Mouse (Mus musculus) kidney, adult 18-20 months (tissue): ENCODE data around the gene Ankdd1b.

Source experiments
- DNase-seq: peaks from one replicate; pipeline ENCODE4 v3.0.0; 2021

The Ankdd1b gene

DNA sequence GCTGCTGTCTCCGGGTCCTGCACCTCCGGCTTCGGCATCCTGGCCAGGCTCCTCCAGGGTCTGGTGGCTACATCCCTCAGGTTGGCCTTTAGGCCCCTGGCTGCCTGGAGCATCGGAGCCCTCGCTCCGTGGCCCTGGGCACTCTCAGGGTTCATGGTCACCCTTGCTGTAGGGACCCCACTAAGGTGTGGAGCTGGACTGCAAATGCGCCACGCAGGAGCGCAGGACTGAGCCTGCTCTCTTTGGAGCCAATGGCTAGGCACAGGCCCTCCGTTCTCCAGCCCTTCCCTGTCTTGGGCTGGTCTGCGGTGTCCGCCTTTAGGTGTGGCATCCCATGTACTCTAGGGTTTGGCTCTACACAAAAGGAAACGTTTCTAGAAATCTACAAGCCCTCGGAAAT, at the start of gene Ankdd1b:
TSS of gene Ankdd1b (minus strand) at position 242 of the 400 bp plus-strand sequence.
- no peak for DNase-seq

DNA sequence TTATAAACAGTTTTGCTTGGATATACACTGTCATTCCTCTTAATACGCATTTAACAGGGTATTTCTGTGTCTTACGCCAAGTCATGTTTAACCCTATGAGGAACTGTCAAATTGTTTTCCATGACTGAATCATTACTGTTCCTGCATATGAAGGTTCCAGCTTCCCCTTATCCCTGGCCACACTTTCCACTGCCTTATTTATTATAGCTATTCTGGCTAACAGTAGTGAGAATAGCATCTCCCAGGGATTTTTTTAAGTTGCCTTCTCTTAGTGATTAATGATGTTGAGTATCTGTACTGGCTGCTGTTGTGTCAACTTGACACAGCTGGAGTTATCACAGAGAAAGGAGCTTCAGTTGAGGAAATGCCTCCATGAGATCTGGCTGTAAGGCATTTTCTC, 46.3 kb upstream of the Ankdd1b start:
- DNase-seq = no peak

DNA sequence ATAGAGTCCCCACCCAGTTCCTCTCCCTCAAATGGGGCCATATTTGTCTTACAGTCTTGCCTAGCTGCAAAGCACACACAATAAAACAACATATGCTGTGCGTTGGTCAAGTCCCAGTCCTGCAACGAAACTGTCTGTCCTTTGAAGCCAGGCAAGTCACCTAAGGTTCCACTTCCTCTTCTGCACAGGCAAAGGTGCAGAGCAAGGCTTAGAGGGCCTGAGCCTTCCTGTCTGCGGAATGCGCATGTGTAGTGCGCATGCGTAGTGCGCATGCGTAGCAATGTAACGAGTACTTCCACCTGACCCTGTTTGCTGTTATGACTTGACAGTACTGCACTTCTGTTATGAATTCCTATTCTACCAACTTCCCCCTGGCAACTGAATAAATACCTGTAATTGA, 45.3 kb upstream of the Ankdd1b start:
- no peak for DNase-seq

DNA sequence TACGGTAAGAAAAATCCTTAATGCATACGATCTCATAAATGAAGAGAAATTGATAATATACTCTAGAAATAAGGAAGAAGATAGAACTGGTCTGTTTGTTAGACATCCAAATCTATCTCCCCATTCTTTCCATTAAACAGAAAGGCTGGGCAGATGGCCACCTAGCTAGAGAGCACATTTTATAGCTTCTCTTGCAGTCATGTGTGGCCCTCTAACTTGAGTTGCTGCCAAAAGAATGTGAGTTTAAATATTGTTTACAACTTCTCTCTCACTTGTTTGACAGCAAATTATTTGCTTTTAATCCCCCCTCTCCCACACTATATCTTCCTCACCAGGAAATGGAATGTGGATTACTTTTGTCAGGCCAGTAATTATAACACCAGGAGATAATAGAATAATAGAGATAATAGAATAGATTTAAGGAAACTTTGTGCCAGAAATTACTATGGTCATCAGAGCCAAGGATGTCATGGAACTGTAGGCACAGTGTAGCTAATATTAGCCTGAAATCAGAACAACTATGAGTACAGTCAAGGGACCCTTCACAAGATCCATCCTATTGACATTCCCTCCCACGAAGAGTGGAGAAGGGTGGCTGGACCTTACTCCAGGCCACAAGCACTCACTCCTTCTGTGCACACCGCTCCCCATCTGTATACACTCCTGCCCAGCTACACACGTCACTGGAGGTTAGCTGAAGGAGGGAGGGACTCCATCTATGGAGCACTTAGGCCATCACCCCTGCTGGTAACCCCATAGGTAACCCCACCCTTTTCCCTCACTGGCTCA, 43.4 kb upstream of the Ankdd1b start:
- no peak for DNase-seq

DNA sequence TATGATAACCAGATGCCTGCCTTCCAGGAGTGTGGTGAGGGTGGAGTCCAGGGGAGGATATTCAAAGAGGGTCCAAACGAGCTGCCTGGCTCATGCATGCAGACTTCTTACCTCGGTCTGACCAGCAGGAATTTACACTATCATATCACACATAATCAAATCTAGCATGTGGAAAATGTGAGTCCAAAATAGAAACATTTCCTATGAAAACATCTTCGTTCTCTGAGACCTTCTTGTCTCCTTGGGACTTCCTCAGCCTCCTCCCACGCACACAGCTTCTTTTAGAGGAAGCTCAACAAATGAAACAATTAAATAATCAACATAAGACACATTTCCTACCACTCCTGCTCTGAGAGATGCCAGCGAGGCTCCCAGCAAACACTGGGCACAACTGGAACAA, 40.9 kb upstream of the Ankdd1b start:
- DNase-seq = no peak

DNA sequence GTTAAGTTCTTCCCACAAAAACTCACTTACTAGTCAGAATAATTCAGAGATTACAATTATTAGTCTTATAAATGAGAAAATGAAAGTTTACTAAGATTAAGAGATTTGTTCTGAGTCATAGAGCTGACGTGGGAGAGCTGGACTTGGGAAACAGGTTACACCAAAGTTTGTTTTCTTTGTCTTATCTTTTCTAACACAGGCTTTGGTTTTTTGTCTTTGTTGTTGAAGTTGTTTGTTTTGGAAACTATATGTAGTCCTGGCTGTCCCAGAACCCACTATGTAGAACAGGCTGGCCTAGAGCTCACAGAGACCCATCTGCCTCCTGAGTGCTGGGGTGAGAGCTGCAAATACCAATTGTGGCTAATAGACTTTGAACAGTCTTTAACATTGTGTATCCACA, 40.3 kb upstream of the Ankdd1b start:
- no peak for DNase-seq

DNA sequence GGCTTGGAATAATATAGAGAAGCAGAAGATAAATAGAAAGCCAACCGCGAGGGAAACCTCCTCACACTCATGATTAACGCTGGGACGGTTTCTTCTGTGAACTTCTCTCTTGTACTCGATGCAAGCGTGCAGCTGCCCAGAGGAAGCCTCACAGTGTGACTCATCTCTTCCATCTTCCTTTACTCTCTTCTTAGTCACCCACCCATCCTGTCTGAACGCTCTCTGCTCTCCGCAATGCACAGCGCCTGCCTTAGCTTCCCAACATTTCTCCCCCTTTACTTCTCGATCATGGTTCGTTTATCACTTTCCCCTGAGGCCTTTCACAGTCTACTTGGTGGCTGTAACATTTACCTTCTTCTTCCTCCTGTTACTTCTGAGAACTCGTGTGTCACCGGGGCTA, 39.6 kb upstream of the Ankdd1b start:
- DNase-seq = no peak

DNA sequence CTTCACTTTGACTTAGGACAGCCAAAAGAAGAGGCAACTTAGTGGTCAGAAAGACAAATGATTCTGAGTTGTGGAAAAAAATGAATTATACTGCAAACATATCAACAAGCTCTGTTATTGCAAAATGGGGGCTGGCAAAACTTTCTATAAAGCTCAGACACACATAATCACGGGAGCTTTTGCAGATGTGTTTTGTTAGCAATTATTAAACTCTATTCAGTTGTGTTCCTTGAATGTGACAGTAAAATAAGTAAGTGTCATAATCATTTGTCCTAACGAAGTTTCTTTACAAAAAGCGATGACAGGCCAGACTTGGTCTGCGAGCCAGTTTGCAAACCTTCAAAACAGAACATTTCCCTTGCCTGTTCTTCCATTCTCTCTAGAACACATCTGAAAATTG, 36.5 kb upstream of the Ankdd1b start:
- no peak for DNase-seq

DNA sequence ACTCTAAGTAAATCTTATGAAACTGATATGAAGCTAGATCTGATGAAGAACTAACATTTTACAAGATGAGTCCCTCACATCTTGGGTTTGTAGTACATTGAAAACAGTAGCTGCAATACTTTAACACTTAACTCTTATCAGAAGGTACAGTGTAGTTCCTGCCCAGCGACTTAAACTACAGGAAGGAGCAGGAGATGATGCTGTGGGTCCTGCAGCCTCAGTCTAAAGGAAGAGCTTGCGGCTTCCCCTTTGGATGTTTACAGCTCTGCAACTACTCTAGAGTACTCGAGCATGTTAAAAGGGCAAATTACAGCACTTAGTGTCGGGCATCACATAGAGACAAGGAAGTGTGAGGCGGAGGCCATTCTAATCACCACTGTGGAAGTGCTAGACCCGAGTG, 35.3 kb upstream of the Ankdd1b start:
- no peak for DNase-seq

DNA sequence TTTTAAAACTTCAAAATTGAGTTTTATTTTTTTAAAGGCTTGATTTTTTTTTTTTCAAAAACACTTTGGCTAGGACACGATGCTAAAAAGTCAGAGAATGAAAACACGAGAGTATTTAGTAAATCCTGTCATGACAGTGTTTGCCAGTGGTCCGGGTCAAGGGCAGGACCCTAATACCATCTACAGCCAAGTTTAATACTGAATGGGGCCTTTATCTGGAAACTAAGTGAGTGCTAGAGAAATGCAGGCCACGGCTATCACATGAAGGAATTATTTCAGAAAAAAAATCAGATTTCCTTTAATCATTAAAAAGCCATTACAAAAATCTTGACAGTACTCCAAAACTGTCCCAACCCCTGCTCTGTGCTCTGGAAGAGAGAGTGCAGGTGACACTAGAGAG, 34.7 kb upstream of the Ankdd1b start:
- no peak for DNase-seq

DNA sequence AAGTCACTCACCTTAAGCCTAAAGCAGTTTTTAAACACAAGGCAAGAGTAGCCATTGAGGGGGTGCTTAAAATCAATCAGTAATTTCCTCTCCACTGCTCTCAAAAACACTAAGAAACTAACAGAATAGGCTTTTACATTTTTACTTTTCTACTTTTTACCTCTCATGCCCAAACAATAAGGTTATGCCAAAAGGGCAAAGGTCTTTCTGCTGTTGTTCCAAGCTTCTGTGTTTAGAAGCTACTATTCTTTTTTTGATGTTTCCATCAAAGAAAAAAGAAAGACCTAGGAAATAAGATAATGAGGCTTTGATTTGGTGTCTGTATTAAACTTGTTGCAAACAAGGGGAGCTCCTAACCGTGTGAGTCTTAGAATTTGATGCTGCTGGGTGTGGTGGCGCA, 28.9 kb upstream of the Ankdd1b start:
- no peak for DNase-seq

DNA sequence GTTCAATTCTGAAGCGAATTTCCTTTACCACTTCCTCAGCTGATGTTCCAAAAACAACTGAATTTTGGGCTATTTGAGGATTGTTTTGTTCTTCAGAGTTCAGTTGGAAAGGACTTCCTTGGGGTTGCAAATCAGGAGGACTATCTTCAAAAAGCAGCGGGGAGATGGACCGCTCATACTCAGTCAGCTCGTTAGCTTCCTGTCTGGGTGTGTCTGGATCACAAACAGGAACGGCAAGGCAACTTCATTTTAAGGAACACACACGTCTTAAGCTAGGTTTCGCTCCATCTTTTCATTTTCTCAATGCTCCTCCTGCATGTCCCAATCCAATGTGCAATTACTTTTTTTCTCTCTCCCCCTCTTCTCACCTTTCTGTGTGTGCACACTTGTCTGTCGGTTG, 25.6 kb upstream of the Ankdd1b start:
- DNase-seq = no peak

DNA sequence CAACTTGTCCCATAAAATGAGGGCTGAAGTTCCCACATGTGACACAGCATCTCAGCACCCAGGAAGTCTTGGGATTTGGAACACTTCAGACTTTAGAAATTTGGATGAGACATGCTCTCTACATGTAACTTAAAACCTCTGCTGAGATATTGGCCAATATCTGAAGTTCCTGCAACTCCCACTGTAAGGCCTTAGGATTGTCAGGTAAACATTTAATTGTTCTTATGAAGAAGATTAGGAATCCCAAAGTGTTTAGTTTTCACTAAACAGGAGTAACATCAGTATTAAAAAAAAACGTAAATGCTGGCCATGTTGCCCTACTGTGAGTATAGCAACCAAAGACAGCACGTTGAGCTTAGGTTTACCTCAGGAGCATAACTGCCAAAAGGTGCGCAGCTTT, 19.4 kb upstream of the Ankdd1b start, which contains the start of gene Gm17622:
TSS of gene Gm17622 (plus strand) at position 301 of the 400 bp plus-strand sequence.
- DNase-seq = no peak

DNA sequence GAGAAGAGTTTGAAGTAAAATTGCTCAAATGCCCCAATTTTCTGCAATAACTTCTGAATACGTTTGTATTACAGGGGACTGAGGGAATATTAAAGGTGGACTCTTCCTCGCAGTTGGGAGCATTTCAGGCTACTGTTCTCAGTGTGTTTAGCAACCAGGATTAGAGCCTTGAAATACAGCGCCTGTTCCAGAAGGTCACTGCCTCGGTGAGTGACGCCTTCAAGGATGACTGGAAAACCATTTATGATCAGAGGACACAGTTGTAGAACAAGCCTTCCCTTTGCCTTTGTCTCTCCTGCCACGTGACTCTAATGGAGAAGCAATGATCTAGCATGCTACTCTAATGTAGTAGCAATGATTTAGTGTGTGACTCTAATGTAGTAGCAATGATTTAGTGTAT, 17.0 kb upstream of the Ankdd1b start:
- no peak for DNase-seq

DNA sequence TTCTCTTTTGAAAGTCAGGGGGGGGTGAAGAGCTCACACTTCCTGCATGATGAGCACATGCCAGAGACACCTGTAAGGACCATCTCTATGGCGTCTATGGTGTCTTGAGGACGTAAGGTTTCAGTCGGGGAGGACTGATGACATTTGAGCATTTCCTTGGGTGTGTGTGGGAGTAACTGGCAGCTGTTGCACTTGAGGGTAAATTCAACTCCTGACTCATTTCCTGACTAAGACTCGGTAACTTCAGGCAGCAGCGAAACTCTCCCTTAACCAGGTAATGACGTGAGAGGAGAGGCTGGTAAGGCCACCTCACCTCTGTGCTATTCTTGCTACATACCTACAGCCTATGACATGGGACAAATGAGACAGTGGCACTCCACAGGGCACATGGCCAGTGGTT, 16.2 kb upstream of the Ankdd1b start:
- no peak for DNase-seq

DNA sequence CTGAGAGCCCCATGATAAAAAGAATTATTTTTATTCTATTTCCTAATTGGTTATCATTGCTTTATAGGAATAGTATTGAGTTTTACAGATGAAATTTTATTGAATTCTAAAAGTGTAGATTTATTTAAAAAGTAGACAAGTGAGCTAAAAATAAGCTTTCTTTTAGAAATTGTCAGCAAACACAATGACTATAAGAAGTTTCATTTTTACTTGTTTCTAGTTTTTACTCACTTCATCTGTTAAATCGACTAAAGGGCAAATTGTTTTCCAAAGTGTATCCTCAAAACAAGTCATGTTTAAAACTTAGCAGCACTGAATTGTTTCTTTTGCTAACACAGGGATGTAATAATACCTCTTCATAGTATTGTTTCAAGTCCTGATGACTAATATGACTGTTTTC, 8.0 kb upstream of the Ankdd1b start:
- no peak for DNase-seq

DNA sequence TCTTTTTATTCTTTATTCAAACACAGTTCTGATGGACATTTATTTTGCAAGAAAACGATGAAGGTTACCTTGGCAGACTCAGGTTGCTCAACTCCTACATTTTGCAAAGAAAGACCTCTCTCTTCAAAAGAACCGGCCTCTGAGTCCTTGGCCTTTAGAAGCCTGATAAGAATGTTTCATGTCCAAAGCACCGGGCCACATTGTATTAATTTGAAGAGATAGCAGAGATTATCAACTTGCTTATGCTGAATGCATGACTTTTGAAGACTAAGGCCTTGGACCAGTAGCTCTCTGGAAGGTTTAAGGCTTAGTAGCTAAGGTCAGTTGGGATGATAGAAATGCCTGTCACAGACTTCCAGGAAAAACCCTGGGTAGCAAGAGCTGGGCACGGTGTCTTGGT, 6.2 kb upstream of the Ankdd1b start:
- no peak for DNase-seq

DNA sequence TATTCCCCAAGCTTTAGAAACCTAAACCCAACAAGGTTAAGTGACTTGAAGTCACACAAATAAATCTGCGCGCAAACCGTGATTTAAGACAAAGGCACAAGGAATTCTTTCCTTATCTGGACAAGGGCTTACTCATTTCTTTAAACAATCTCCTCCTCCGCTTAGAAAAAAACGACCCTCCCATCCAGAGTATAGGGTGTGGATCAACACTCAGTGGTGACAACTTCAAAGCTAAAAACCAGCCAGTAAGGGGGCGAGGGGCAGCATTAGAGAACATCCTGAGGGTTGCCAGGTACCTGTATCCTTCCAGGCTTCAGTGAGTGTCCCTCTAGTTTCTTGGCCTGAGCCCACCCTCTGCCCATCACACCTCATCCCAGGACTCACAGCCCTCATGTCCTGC, 442 bp downstream of the Ankdd1b start:
- DNase-seq = no peak

DNA sequence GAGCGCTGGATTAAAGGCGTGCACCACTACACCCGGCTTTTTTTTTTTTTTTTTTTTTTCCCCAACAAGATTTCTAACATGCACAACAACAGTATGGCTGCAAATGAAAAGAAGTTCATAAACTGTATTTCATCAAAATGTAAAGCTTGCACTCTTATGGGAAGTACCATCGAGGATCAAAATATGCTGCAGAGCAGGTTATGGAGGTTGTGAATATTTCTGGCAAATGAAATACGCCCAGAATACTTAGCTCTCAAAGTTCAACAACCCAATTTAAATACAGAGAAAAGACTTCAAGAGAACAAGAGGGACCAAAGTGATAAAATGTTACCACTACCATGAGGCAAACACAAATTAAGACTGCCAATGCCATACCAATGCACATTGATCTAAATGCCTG, 2.3 kb downstream of the Ankdd1b start:
- DNase-seq = no peak

DNA sequence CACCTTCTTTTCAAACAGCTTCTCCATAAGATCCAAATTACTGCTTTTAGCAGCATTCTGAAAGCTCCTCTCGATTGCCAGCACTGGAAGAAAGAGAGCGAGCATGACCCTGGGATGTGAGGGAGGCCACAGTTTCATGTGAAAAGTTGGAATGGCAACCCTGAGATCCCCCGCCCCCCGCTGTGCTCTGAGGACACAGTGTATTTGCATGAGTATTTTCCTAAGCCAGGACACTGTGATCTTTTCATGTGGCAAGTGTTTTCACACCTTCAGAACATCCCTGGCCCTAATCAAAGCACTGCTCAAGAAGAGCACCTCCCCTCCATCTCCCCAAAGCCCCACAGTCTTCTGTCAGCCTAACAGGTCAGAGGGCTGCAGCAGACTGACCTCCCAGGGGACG, 5.7 kb downstream of the Ankdd1b start:
- no peak for DNase-seq

DNA sequence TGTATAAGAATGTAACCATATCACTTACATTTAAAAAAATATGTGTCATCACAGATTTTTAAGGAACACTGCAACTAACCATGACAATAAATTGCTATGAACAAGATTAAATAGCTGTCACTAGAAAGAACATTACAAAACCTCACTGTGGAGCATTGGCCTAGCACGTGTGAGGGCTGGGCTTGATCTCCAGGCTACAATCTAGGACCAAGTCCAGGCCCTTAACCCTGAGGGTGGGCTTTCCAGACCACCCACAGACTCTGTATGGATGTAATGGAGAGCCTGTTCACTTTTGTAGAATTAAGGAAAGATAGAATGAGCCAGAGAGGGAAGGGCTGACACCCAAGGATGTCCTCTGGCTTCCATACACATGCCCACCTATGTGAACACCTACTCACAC, 8.4 kb downstream of the Ankdd1b start:
- no peak for DNase-seq

DNA sequence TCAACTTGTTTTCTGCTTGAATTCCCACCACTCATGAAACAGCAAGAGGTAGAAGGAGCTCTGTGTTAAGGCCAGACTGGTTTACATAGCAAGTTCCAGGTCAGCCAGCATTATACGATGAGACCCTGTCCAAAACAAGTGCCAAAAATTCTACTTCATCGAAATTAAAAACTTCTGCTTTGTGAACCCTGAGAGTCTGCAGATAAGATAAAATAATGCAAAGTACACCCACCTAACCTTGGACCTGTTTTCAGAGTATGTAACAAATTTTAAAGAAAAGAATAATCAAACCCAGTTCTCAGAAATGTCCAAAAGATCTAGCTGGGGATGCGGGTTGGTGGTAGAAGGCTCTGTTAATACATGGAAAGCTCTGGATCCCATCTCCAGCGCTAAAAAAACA, 12.4 kb downstream of the Ankdd1b start:
- no peak for DNase-seq

DNA sequence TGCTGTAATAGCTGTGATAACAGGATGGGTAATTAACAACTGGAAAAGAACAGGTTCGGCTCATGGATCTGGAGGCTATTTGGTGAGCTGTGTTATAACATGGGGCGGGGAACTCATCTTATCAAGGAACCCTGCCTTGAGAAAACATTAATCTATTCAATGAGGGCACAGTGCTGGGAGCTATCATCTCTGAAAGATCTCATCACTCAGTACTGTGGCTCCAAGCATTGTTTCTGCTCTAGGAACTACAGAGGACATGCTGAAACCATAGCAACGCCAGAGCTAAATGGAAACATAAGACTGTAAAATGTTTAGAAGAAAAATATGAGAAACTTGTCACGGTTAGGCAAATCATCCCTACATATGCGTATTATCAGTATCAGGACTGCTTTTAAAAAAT, 13.0 kb downstream of the Ankdd1b start:
- no peak for DNase-seq

DNA sequence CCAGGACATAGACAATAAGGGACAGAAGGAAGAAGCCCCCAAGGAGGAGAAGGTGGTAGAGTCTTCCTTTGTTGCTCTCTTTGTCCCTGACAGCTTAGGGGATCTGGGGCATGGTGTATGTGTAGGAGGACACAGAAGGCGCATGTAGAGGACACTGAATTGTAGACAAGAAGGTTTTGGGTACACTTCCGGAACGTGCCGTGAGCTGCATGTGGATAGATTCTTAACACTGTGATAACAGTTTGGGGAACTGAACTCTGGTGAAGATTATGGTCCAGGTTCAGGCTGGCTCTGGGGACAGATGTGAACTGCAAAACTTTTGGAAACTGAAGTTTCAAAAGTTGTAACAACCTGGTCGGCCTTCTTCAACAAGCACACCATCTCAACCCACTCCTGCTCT, 13.4 kb downstream of the Ankdd1b start:
- no peak for DNase-seq

DNA sequence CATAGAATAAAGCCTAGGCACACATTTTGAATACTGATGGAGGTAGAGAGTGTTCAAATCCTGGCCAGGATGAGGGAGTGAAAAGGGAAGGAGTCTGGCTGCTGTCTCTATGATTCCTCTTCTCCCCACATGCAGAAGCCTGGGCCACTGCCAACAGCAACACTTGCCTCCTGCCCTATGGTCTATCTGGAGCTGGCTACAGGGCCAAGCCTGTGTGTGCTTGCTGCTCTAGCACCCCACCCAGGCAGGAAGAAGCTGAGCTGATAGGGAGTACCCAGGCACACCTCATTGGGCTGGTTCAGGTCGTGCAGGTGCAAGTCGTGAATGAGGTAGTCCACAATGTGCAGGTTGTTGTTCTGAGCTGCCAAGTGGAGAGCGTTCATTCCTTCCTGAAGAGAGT, 16.7 kb downstream of the Ankdd1b start:
- DNase-seq = no peak
